Mouse (Mus musculus): ENCODE results near the gene Ces1g.

GRCm38 (mm10) chr8:93283896-93284295, 53.2 kb downstream of the Ces1g start:
- TF ChIP-seq CTCF (IDR thresholded peaks at IDR 0.05; ENCODE audit: low read depth): no peak
- TF ChIP-seq EP300 (IDR thresholded peaks at IDR 0.05; ENCODE audit: low read depth): no peak
